Mouse (Mus musculus) intestine, postnatal 0 days (tissue): Measurements from ENCODE around the gene Cnot4. TPM values are rescaled to one million over a fixed set of nuclear protein-coding genes. Genes with fewer than 3 reads are reported as not detected.
"Not testable (repeated sequence)": the region's sequence is repeated elsewhere in the genome, so short reads cannot be mapped to it uniquely, and the experiment has no call there.

Source experiments
- ATAC-seq: fragments of 200-750 bp; cut with Nextera tagmentation; 2 replicates; pipeline ENCODE4 v1.8.0; 2017; ENCODE audit warnings: mild to moderate bottlenecking, moderate TSS enrichment, moderate library complexity
- H3K27ac ChIP-seq: fragments of 300-500 bp; sonication (generic); 2 replicates; pipeline ENCODE4 v1.5.1; 2014; ENCODE audit warnings: mild to moderate bottlenecking, low read depth, low read length, moderate library complexity
- H3K27me3 ChIP-seq: fragments of 300-500 bp; sonication (generic); replicated peaks from 2 replicates; pipeline ENCODE4 v1.6.1; 2014; ENCODE audit warnings: low read length, mixed read lengths; ENCODE audit not compliant: control insufficient read depth, insufficient read depth
- H3K36me3 ChIP-seq: fragments of 300-500 bp; sonication (generic); 2 replicates; pipeline ENCODE4 v1.6.1; 2014; ENCODE audit warnings: mild to moderate bottlenecking, moderate library complexity; ENCODE audit not compliant: control insufficient read depth, insufficient read depth
- H3K4me1 ChIP-seq: fragments of 300-500 bp; sonication (generic); replicated peaks from 2 replicates; pipeline ENCODE4 v1.6.1; 2014; ENCODE audit warnings: antibody characterized with exemption, low read length, mixed read lengths; ENCODE audit not compliant: control insufficient read depth, insufficient read depth
- H3K4me2 ChIP-seq: fragments of 300-500 bp; sonication (generic); replicated peaks from 2 replicates; pipeline ENCODE4 v1.6.1; 2014; ENCODE audit warnings: low read depth, mild to moderate bottlenecking, moderate library complexity
- H3K4me3 ChIP-seq: fragments of 300-500 bp; sonication (generic); 2 replicates; pipeline ENCODE4 v1.5.1; 2014; ENCODE audit warnings: low read depth, low read length
- H3K9ac ChIP-seq: fragments of 300-500 bp; sonication (generic); 2 replicates; pipeline ENCODE4 v1.6.1; 2014; ENCODE audit warnings: mild to moderate bottlenecking, low read depth, low read length
- H3K9me3 ChIP-seq: fragments of 300-500 bp; sonication (generic); 2 replicates; pipeline ENCODE4 v1.6.1; 2016; ENCODE audit warnings: mixed run types; ENCODE audit not compliant: control insufficient read depth
- CTCF ChIP-seq: sonication (generic); IDR thresholded peaks from 2 replicates; pipeline ENCODE4 v1.5.1; 2016; ENCODE audit warnings: low read depth, mild to moderate bottlenecking, control low read depth, antibody characterized with exemption, moderate library complexity
- WGBS: fragments of 180-500 bp; shearing (Covaris S2); extraction: QIAGEN DNeasy Blood & Tissue Kit; methylation state at CpG from one replicate; pipeline ENCODE4 v1.1.7; 2014; 5-methylcytosine and 5-hydroxymethylcytosine counted together
- polyA plus RNA-seq: library from polyadenylated mRNA; unstranded; fragments of >200 nt; fragmentation: Nextera tagmentation; extraction: Ambion mirVana; gene quantifications from 2 replicates; pipeline ENCODE4 v1.2.1, GENCODE M21; 2015

The Cnot4 gene
- polyA plus RNA-seq = 15.1 and 15.7 TPM in 2 replicates

DNA sequence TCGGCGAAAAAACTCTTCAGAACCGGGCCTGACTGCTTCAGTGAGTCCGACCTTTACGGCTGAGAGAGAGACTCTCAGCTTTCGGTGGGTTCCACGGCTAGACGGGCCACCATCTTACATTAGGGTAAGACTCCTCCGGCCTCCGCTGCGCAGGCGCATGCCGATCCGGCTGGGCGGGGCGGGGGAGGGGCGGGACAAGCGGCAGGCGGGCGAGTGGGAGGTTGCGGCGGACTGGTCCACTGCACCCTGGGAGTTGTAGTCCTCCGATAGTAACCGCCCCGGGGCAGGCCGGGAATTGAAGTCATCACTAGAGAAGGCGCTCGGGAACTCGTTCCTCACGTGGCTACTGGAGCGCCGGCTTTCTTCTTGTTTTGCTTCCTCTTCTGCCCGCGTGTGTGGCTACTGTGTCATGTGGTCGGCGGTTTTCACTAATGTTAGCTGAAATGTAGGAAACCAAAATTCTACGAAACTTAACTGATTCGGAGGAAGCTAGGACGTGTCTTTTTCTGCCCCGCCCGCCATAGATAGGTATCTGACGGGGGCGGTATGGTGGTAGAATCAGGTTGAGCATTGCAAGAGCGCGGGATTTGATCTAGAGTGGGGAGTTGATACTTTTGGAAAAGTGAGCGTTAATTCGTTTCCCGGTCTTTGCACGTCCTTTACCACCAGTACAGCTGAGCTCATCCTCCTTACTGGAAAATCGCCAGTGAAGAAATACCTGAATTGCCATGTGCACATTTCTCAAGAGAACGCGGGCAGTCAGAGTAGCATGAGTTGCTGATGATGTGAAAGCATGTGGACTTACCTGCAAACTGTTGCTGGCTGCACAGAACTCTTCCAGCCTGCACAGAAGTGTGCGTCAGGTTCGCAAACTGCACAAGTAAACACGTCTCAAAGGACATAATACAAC, at the start of gene Cnot4:
TSS of gene Cnot4 (minus strand) at position 146 of the 910 bp plus-strand sequence.
- H3K27ac ChIP-seq = peak within 1 kb of the TSS; percentile 93
- H3K36me3 ChIP-seq = no peaks in the 10 kb centered on the region
- no peak for TF ChIP-seq CTCF
- peak within 1 kb of the TSS; percentile 90 for H3K4me2 ChIP-seq
- H3K9me3 ChIP-seq = no peaks in the 10 kb centered on the region
- H3K9ac ChIP-seq = peak within 1 kb of the TSS; percentile 85
- no peaks in the 10 kb centered on the region for H3K27me3 ChIP-seq
- H3K4me1 ChIP-seq = no peaks in the 10 kb centered on the region
- H3K4me3 ChIP-seq = peak within 1 kb of the TSS; percentile 78
- ATAC-seq = peak; percentile 100
- under 1% methylated on average over 55 of the region's 55 CpGs for WGBS

- not testable (repeated sequence) for H3K9me3 ChIP-seq, H3K4me2 ChIP-seq, ATAC-seq, H3K27me3 ChIP-seq, H3K9ac ChIP-seq, H3K36me3 ChIP-seq, H3K27ac ChIP-seq, H3K4me3 ChIP-seq, H3K4me1 ChIP-seq
- 95% methylated on average over 3 of the region's 3 CpGs for WGBS
These were observed 45.8 kb upstream of the Cnot4 start for GRCm38 (mm10) chr6:35179299-35179698.

- H3K9me3 ChIP-seq = no peaks in the 10 kb centered on the region
- H3K4me1 ChIP-seq = no peaks in the 10 kb centered on the region
- H3K4me2 ChIP-seq = peak overlapping the region; percentile 94
- peak; percentile 46 for ATAC-seq
- H3K9ac ChIP-seq = peak overlapping the region; percentile 85
- no peaks in the 10 kb centered on the region for H3K36me3 ChIP-seq
- WGBS = under 1% methylated on average over 51 of the region's 69 CpGs
- peak overlapping the region; percentile 90 for H3K27ac ChIP-seq
- TF ChIP-seq CTCF = no peak
- H3K27me3 ChIP-seq = no peaks in the 10 kb centered on the region
- peak overlapping the region; percentile 97 for H3K4me3 ChIP-seq
These were observed 44.2 kb upstream of the Cnot4 start for GRCm38 (mm10) chr6:35177650-35178272.

DNA sequence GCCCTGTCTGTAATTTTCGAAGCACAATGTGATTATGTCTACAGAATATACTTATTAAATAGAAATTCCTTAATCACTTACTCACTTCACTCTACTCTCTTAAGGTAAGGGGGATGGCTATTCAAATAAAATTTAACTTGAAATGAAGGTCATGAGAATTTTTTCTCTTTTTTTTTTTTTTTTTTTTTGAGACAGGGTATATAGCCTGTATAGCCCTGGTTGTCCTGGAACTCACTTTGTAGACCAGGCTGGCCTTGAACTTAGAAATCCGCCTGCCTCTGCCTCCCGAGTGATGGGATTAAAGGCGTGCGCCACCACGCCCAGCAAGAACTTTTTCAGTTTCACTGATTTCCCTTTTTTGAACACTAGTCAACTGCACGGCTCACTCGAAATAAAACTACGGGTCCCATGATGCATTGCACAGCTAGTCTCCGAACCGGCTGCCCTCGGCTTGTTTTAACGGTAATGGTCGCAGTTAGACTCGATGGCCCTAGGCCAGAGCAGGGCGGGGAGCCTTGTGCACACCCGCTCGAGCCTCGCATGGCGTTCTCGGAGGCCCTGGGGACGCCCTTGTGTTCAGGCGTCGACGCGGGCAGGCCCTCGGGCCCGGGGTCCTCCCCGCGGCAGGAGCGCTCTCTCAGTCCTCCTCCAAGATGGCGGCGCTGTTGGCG, 43.6 kb upstream of the Cnot4 start, which contains the start of gene Nup205:
TSS of gene Nup205 (plus strand) at position 443 of the 671 bp plus-strand sequence.
- peak within 1 kb of the TSS; percentile 97 for H3K4me3 ChIP-seq
- peak within 1 kb of the TSS; percentile 85 for H3K9ac ChIP-seq
- peak; percentile 28; the same call in 1 of the 2 replicates for TF ChIP-seq CTCF
- 3% methylated on average over 34 of the region's 34 CpGs for WGBS
- H3K27me3 ChIP-seq = no peaks in the 10 kb centered on the region
- no peaks in the 10 kb centered on the region for H3K9me3 ChIP-seq
- peak within 1 kb of the TSS; percentile 94 for H3K4me2 ChIP-seq
- ATAC-seq = peak; percentile 83
- H3K36me3 ChIP-seq = no peaks in the 10 kb centered on the region
- peak within 1 kb of the TSS; percentile 90 for H3K27ac ChIP-seq
- H3K4me1 ChIP-seq = no peaks in the 10 kb centered on the region

DNA sequence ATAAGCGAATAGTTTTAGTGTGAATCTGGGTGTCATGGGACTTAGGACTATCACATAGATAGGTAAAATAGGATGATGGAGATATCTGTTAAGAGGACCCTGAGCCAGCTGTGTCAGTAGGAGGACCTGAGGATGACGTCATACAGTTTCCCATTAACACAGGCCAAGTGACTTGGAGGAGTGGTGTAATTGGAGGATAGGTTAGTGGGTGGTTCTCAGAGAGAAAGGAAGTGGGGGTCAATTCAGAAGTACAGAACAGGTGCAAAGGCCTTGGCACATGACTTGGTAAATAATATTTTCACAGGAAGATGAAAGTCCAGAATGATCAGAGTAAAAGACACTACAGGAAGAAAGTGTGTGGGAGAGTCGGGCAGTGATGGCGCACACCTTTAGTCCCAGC, 39.7 kb upstream of the Cnot4 start:
- no peak overlapping the region for H3K4me3 ChIP-seq
- no peaks in the 10 kb centered on the region for H3K27me3 ChIP-seq
- no peaks in the 10 kb centered on the region for H3K36me3 ChIP-seq
- ATAC-seq = peak; percentile 53
- no peak overlapping the region for H3K27ac ChIP-seq
- WGBS = 67% methylated on average over 4 of the region's 4 CpGs
- H3K4me2 ChIP-seq = no peak overlapping the region
- TF ChIP-seq CTCF = no peak
- H3K9ac ChIP-seq = no peak overlapping the region
- no peaks in the 10 kb centered on the region for H3K9me3 ChIP-seq
- 0 out of 2 replicates have a peak, but pooled peaks cover 5% of the 10 kb centered on the region for H3K4me1 ChIP-seq

DNA sequence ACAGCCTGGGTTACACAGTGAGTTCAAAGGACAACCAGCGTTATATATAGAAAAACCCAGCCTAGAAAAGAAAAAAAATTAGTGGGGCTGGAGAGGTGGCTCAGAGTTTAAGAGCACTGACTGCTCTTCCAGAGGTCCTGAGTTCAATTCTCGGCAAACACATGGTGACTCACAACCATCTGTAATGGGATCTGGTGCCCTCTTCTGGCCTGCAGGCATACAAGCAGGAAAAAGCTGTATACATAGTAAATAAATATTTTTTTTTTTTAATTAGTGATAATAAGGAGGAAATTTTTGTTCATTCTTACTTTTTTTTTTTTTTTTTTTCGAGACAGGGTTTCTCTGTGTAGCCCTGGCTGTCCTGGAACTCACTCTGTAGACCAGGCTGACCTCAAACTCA, 38.5 kb upstream of the Cnot4 start:
- not testable (repeated sequence) for H3K27me3 ChIP-seq, ATAC-seq, H3K36me3 ChIP-seq, H3K9me3 ChIP-seq, H3K27ac ChIP-seq, H3K4me2 ChIP-seq, H3K9ac ChIP-seq, H3K4me1 ChIP-seq, H3K4me3 ChIP-seq
- TF ChIP-seq CTCF = peak; percentile 43
- WGBS = 59% methylated on average over 3 of the region's 3 CpGs
